Mouse (Mus musculus) G1E (cell line): ENCODE measurements around the gene Tmem150a.

Experiments used
- CTCF ChIP-seq: IDR thresholded peaks from 2 replicates; pipeline ENCODE4 v1.5.1; 2012; ENCODE audit warnings: low read depth, low read length, inconsistent platforms, mixed read lengths
- GATA1 ChIP-seq: IDR thresholded peaks from 2 replicates; pipeline ENCODE4 v1.6.1; 2012; ENCODE audit warnings: borderline replicate concordance, low read length, inconsistent platforms, mixed read lengths
- GATA2 ChIP-seq: IDR thresholded peaks from 2 replicates; pipeline ENCODE4 v1.6.1; 2012; ENCODE audit warnings: low read depth, low read length, inconsistent platforms, borderline replicate concordance
- POLR2AphosphoS5 ChIP-seq: IDR thresholded peaks from 2 replicates; pipeline ENCODE4 v1.6.1; 2012; ENCODE audit warnings: low read depth, low read length, inconsistent platforms; ENCODE audit not compliant: insufficient replicate concordance
- TAL1 ChIP-seq: conservative IDR thresholded peaks from 2 replicates; pipeline ENCODE4 v1.6.1; 2012; ENCODE audit warnings: low read depth, low read length, inconsistent platforms, mixed read lengths

- no peak for TF ChIP-seq CTCF
- TF ChIP-seq TAL1: peak; percentile 48; the same call in 1 of the 2 replicates
- no peak for TF ChIP-seq GATA1
- TF ChIP-seq POLR2AphosphoS5: no peak
- no peak for TF ChIP-seq GATA2
Observed at GRCm38 (mm10) chr6:72361121-72361551, 5.9 kb downstream of the Tmem150a start.
